Mouse (Mus musculus): Measurements from ENCODE around the gene AA986860.

DNA sequence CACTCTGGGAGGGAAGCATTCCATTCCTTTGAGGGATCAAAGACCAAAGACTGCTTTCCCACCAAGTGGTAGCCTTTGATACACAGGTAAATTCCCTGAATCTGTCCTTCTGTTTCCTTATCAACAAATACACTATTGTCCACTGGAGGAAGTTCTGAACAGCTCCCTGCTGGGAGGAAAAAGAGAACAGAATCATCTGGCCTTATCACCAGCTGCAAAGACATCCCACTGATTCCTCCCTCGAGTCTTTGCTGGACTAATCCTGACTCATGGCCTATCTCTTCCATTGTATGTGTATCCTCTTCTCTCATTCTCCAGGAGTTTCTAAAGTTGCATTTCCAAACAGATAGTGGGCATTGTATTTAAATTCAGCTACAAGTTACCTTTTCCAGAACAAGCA is 47.9 kb upstream of the AA986860 start:
- TF ChIP-seq POLR2A (IDR thresholded peaks at IDR 0.05; ENCODE audit: low read depth, low read length): no peak
- TF ChIP-seq CTCF (IDR thresholded peaks at IDR 0.05; ENCODE audit: extremely low read depth, insufficient read length, insufficient replicate concordance, low read depth, low read length): no peak
